Mouse (Mus musculus): Measurements from ENCODE around the gene Kcnma1.

- no peak for TF ChIP-seq POLR2A (IDR thresholded peaks at IDR 0.05; ENCODE audit: extremely low read depth, insufficient read depth, low read length)
- TF ChIP-seq CTCF (IDR thresholded peaks at IDR 0.05; ENCODE audit: low read depth, low read length), result no peak
These were observed 421.4 kb downstream of the Kcnma1 start for GRCm38 (mm10) chr14:23592826-23593447.

Measured in liver, adult 2 months (tissue).